Mouse (Mus musculus): Measurements from ENCODE around the gene Sfi1. TPM values are rescaled to one million over a fixed set of nuclear protein-coding genes. Genes with fewer than 3 reads are reported as not detected.

Sfi1 gene
- polyA plus RNA-seq, 1 experiment, result 39.0 TPM

GRCm38 (mm10) chr11:3105261-3105731, 88.0 kb downstream of the Sfi1 start:
- peak; percentile 79 for TF ChIP-seq GATA1 (IDR thresholded peaks at IDR 0.05; ENCODE audit: low read length)

DNA sequence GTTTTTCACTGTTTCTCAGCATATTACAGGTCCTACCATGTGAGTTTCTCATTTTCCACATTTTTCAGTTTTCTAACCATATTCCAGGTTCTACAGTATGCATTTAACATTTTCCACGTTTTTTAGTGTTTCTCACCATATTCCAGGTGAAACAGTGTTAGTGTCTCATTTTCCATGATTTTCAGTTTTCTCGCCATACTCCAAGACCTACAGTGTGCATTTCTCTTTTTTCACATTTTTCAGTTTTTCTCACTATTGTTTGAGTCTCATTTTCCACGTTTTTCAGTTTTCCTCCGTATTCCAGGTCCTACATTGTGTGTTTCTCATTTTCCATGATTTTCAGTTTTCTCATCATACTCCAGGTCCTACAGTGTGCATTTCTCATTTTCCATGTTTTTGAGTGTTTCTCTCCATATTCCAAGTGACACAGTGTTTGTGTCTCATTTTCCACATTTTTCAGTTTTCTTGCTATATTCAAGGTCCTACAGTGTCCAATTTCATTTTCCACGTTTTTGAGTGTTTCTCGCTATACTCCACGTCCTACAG, 89.6 kb downstream of the Sfi1 start:
- no peak for TF ChIP-seq GATA1 (IDR thresholded peaks at IDR 0.05; ENCODE audit: low read length)

DNA sequence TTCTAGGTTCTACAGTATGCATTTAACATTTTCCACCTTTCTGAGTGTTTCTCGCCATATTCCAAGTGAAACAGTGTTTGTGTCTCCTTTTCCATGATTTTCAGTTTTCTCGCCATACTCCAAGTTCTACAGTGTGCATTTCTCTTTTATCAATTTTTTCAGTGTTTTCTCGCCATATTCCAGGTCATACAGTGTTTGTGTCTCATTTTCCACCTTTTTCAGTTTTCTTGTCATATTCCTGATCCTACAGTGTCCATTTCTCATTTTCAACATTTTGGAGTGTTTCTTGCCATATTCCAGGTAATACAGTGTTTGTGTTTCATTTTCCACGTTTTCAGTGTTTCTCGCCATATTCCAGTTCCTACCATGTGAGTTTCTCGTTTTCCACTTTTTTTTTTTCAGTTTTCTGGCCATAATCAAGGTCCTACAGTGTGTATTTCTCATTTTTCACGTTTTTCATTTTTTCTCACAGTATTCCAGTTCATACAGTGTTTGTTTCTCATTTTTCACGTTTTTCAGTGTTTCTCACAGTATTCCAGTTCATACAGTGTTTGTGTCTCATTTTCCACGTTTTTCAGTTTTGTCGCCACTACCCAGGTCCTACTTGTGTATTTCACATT, 91.3 kb downstream of the Sfi1 start:
- no peak for TF ChIP-seq GATA1 (IDR thresholded peaks at IDR 0.05; ENCODE audit: low read length)

DNA sequence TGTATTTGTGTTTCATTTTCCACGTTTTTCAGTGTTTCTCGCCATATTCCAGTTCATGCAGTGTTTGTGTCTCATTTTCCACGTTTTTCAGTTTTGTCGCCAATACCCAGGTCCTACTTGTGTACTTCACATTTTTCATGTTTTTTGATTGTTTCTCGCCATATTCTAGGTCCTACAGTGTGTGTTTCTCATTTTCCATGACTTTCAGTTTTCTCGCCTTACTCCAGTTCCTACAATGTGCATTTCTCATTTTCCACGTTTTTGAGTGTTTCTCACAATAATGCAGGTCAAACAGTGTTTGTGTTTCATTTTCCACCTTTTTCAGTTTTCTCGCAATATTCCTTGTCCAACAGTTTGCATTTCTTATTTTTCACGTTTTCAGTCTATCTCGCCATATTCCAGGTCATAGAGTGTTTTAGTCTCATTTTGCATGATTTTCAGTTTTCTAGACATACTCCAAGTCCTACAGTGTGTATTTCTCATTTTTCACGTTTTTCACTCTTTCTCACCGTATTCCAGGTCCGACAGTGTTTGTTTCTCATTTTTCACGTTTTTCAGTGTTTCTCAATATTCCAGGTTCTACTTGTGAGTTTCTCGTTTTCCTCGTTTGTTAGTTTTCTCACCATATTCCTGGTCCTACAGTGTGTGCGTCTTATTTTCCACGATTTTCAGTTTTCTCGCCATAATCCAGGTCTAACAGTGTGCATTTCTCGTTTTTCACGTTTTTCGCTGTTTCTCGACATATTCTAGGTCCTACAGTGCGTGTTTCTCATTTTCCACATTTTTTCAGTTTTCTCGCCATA, 92.0 kb downstream of the Sfi1 start:
- no peak for TF ChIP-seq GATA1 (IDR thresholded peaks at IDR 0.05; ENCODE audit: low read length)

Other genes starting within 250 kb of the Sfi1 start
- gene Eif4enif1, start 8.9 kb upstream of the Sfi1 start, polyA plus RNA-seq (2012), result 81.0 and 161 TPM in 2 replicates
- gene Drg1, start 73.0 kb upstream of the Sfi1 start, polyA plus RNA-seq (2012), result 84.4 and 103 TPM in 2 replicates
- 108 and 127 TPM in 2 replicates for gene Patz1, start 95.4 kb upstream of the Sfi1 start, polyA plus RNA-seq (2012)
- gene Pik3ip1, start 136.9 kb upstream of the Sfi1 start, polyA plus RNA-seq (2012), result 0.17 and 0.24 TPM in 2 replicates
- gene Limk2, start 215.7 kb upstream of the Sfi1 start, polyA plus RNA-seq (2012), result 27.6 and 33.3 TPM in 2 replicates